Mouse (Mus musculus): ENCODE results near the gene E2f6. TPM values are rescaled to one million over a fixed set of nuclear protein-coding genes. Genes with fewer than 3 reads are reported as not detected.

The E2f6 gene
- total RNA-seq, 2 experiments from 2014 or later, result 67.2 to 69.3 TPM

GRCm38 (mm10) chr12:16840842-16841782 lies 30.3 kb downstream of the E2f6 start:
- intact Hi-C loops (cut with DNase I), result no loop called here
- peak; percentile 36 for DNase-seq (ENCODE audit: low spot score)

GRCm38 (mm10) chr12:16844623-16845592 lies 34.1 kb downstream of the E2f6 start:
- DNase-seq (ENCODE audit: low spot score), result peak; percentile 37
- intact Hi-C loops (cut with DNase I), result no loop called here

- DNase-seq (ENCODE audit: low spot score), result no peak
- intact Hi-C loops (cut with DNase I), result no loop called here
Observed at GRCm38 (mm10) chr12:16847204-16847792, 36.5 kb downstream of the E2f6 start.

GRCm38 (mm10) chr12:16848501-16848900 lies 37.7 kb downstream of the E2f6 start:
- no peak for DNase-seq (ENCODE audit: low spot score)
- intact Hi-C loops (cut with DNase I), result no loop called here

- intact Hi-C loops (cut with DNase I), result loop anchor here (5.0 kb wide), 1 partner anchor 42 kb away; the partner anchor contains the start of gene Rock2
- DNase-seq (ENCODE audit: low spot score), result no peak
Observed at GRCm38 (mm10) chr12:16849821-16850220, 39.1 kb downstream of the E2f6 start.

- DNase-seq (ENCODE audit: low spot score), result peak; percentile 64
- intact Hi-C loops (cut with DNase I), result loop anchor here (5.0 kb wide), 1 partner anchor 42 kb away; the partner anchor contains the start of gene Rock2
Observed at GRCm38 (mm10) chr12:16850431-16851375, 39.9 kb downstream of the E2f6 start.

- intact Hi-C loops (cut with DNase I), result loop anchor here (5.0 kb wide), 1 partner anchor 39 kb away; the partner anchor contains the start of gene Rock2
- DNase-seq (ENCODE audit: low spot score), result peak; percentile 69
Observed at GRCm38 (mm10) chr12:16853431-16854165, 42.8 kb downstream of the E2f6 start.

- no peak for DNase-seq (ENCODE audit: low spot score)
- intact Hi-C loops (cut with DNase I), result no loop called here
Observed at GRCm38 (mm10) chr12:16855632-16856305, 45.0 kb downstream of the E2f6 start.

- no peak for DNase-seq (ENCODE audit: low spot score)
- intact Hi-C loops (cut with DNase I), result no loop called here
Observed at GRCm38 (mm10) chr12:16856306-16856679, 45.5 kb downstream of the E2f6 start.

GRCm38 (mm10) chr12:16858081-16858480 lies 47.3 kb downstream of the E2f6 start:
- DNase-seq (ENCODE audit: low spot score), result no peak
- intact Hi-C loops (cut with DNase I), result no loop called here

GRCm38 (mm10) chr12:16859781-16860180 lies 49.0 kb downstream of the E2f6 start:
- no peak for DNase-seq (ENCODE audit: low spot score)
- intact Hi-C loops (cut with DNase I), result no loop called here

GRCm38 (mm10) chr12:16860533-16860932 lies 49.8 kb downstream of the E2f6 start:
- intact Hi-C loops (cut with DNase I), result no loop called here
- no peak for DNase-seq (ENCODE audit: low spot score)

GRCm38 (mm10) chr12:16860961-16861360 lies 50.2 kb downstream of the E2f6 start:
- no peak for DNase-seq (ENCODE audit: low spot score)
- intact Hi-C loops (cut with DNase I), result no loop called here

GRCm38 (mm10) chr12:16864477-16864876 lies 53.7 kb downstream of the E2f6 start:
- no peak for DNase-seq (ENCODE audit: low spot score)
- intact Hi-C loops (cut with DNase I), result no loop called here

- intact Hi-C loops (cut with DNase I), result no loop called here
- no peak for DNase-seq (ENCODE audit: low spot score)
Observed at GRCm38 (mm10) chr12:16865871-16866270, 55.1 kb downstream of the E2f6 start.

GRCm38 (mm10) chr12:16866460-16866859 lies 55.7 kb downstream of the E2f6 start:
- intact Hi-C loops (cut with DNase I), result no loop called here
- no peak for DNase-seq (ENCODE audit: low spot score)

- DNase-seq (ENCODE audit: low spot score), result no peak
- intact Hi-C loops (cut with DNase I), result no loop called here
Observed at GRCm38 (mm10) chr12:16867306-16867705, 56.5 kb downstream of the E2f6 start.

GRCm38 (mm10) chr12:16868618-16869017 lies 57.9 kb downstream of the E2f6 start:
- intact Hi-C loops (cut with DNase I), result no loop called here
- no peak for DNase-seq (ENCODE audit: low spot score)
